Mouse (Mus musculus) embryonic facial prominence, embryonic 11.5 days (tissue): ENCODE data around the gene Lgr6. TPM values are rescaled to one million over a fixed set of nuclear protein-coding genes. Genes with fewer than 3 reads are reported as not detected.

Source experiments
- ATAC-seq: fragments of 200-750 bp; cut with Nextera tagmentation; replicated peaks from 2 replicates; pipeline ENCODE4 v1.8.0; 2017; ENCODE audit warnings: low read depth; ENCODE audit not compliant: insufficient number of reproducible peaks, low FRiP score, low TSS enrichment
- DNase-seq: peaks from one replicate; pipeline ENCODE4 v3.0.0-alpha.2; 2015; ENCODE audit warnings: low spot score
- H3K27ac ChIP-seq: fragments of 300-500 bp; sonication (generic); replicated peaks from 2 replicates; pipeline ENCODE4 v1.5.1; 2014; ENCODE audit warnings: mild to moderate bottlenecking, low read depth, low read length, control low read depth
- H3K27me3 ChIP-seq: fragments of 300-500 bp; sonication (generic); 2 replicates; pipeline ENCODE4 v1.6.1; 2014; ENCODE audit warnings: mild to moderate bottlenecking, low read length, moderate library complexity, mixed read lengths; ENCODE audit not compliant: control insufficient read depth, insufficient read depth
- H3K36me3 ChIP-seq: fragments of 300-500 bp; sonication (generic); replicated peaks from 2 replicates; pipeline ENCODE4 v1.6.1; 2014; ENCODE audit warnings: low read depth, mild to moderate bottlenecking, low read length, moderate library complexity, mixed read lengths; ENCODE audit not compliant: control insufficient read depth, insufficient read depth
- H3K4me1 ChIP-seq: fragments of 300-500 bp; sonication (generic); 2 replicates; pipeline ENCODE4 v1.6.1; 2014; ENCODE audit warnings: low read length, mixed read lengths; ENCODE audit not compliant: control insufficient read depth, insufficient read depth
- H3K4me2 ChIP-seq: fragments of 300-500 bp; sonication (generic); 2 replicates; pipeline ENCODE4 v1.6.1; 2014; ENCODE audit warnings: low read depth, mild to moderate bottlenecking, control low read depth, low read length, moderate library complexity
- H3K4me3 ChIP-seq: fragments of 300-500 bp; sonication (generic); 2 replicates; pipeline ENCODE4 v1.5.1; 2014; ENCODE audit warnings: low read depth, low read length, control low read depth
- H3K9ac ChIP-seq: fragments of 300-500 bp; sonication (generic); replicated peaks from 2 replicates; pipeline ENCODE4 v1.6.1; 2014; ENCODE audit warnings: mild to moderate bottlenecking, control low read depth, low read length
- H3K9me3 ChIP-seq: fragments of 300-500 bp; sonication (generic); replicated peaks from 2 replicates; pipeline ENCODE4 v1.6.1; 2016; ENCODE audit warnings: mild to moderate bottlenecking, low read length, inconsistent platforms, mixed read lengths; ENCODE audit not compliant: control insufficient read depth
- WGBS: fragments of 180-500 bp; shearing (Covaris S2); extraction: QIAGEN DNeasy Blood & Tissue Kit; methylation state at CpG from one replicate; pipeline ENCODE4 v1.1.7; 2014; 5-methylcytosine and 5-hydroxymethylcytosine counted together
- polyA plus RNA-seq: library from polyadenylated mRNA; unstranded; fragments of >200 nt; fragmentation: Nextera tagmentation; extraction: Ambion mirVana; gene quantifications from 2 replicates; pipeline ENCODE4 v1.2.1, GENCODE M21; 2014

Lgr6 gene
- polyA plus RNA-seq = 0.77 and 0.93 TPM in 2 replicates

- H3K9ac ChIP-seq = peak within 1 kb of the TSS; percentile 28; the same call in 1 of the 2 replicates
- H3K36me3 ChIP-seq = no peaks in the 10 kb centered on the region
- H3K4me3 ChIP-seq = peak within 1 kb of the TSS; percentile 39
- H3K27ac ChIP-seq = no peak within 1 kb of the TSS
- under 1% methylated on average over 39 of the region's 40 CpGs for WGBS
- H3K4me2 ChIP-seq = peak within 1 kb of the TSS; percentile 79
- H3K4me1 ChIP-seq = no peaks in the 10 kb centered on the region; the same call in 1 of the 2 replicates
- peak; percentile 42 for DNase-seq
- peaks cover 29% of the 10 kb centered on the region for H3K27me3 ChIP-seq
- H3K9me3 ChIP-seq = no peaks in the 10 kb centered on the region
- ATAC-seq = no peak; the same call in 1 of the 2 replicates
Measured at GRCm38 (mm10) chr1:135105124-135105523, at the start of gene Lgr6. Gene Lgr6, minus strand, starts transcription at chr1:135105276.

GRCm38 (mm10) chr1:135154411-135154959, 49.4 kb upstream of the Lgr6 start:
- Histone ChIP-seq H3K27ac (peak overlapping the region; percentile 84), H3K9me3 (no peaks in the 10 kb centered on the region), H3K9ac (peak overlapping the region; percentile 59), H3K4me2 (peak overlapping the region; percentile 24; the same call in 1 of the 2 replicates), H3K4me1 (no peaks in the 10 kb centered on the region), H3K36me3 (no peaks in the 10 kb centered on the region; the same call in none of the 2 replicates), H3K27me3 (no peaks in the 10 kb centered on the region), H3K4me3 (no peak overlapping the region)
- DNase-seq = peak; percentile 96
- 5% methylated on average over 14 of the region's 14 CpGs for WGBS
- ATAC-seq = peak; percentile 45

DNA sequence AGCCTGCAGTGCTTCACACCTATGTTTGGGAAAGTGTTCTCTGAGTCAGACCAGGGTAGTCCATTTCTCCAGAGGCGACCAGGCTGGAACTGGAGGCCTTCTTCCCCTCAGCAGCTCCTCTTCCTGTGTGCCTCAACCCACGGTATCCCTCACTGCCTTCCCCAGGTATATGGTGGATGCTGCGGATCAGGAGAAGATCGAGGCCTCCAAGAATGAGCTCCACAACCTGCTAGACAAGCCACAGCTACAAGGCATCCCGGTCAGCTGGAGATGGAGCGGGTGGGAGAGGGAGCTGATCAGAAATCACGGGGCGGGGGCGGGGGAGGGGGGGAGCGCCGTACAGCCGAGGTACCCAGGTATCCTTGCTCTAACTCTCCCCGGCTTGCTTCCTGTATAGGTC, 48.9 kb upstream of the Lgr6 start:
- Histone ChIP-seq H3K9me3 (no peaks in the 10 kb centered on the region), H3K9ac (peak overlapping the region; percentile 59), H3K27me3 (no peaks in the 10 kb centered on the region), H3K4me2 (peak overlapping the region; percentile 24; the same call in 1 of the 2 replicates), H3K36me3 (no peaks in the 10 kb centered on the region; the same call in none of the 2 replicates), H3K27ac (peak overlapping the region; percentile 84), H3K4me3 (no peak overlapping the region), H3K4me1 (no peaks in the 10 kb centered on the region)
- DNase-seq = no peak
- 23% methylated on average over 11 of the region's 13 CpGs for WGBS
- peak; percentile 5; the same call in 1 of the 2 replicates for ATAC-seq

DNA sequence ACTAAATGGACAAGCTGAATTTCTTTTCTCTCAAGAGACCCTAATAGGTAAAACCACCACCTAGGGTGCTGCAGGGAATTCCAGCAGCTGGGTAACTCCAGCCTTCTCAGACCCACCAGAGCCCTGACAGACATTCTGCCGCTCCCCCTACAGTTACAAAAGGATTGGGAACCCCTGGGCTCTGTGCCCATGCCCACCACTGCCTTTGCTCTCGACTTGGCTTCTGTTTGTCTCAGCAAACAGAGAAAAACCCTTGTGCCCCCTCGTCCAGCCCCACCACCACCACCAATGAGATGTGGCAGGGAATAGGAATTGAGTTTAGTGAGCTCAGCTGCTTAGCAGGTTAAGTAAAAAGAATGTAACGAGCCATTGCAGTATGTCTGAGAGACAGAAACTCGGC, 43.9 kb upstream of the Lgr6 start:
- DNase-seq = no peak
- Histone ChIP-seq H3K4me3 (no peak overlapping the region), H3K4me2 (no peak overlapping the region), H3K9me3 (no peaks in the 10 kb centered on the region), H3K27ac (no peak overlapping the region), H3K9ac (no peak overlapping the region), H3K4me1 (0 out of 2 replicates have a peak, but pooled peaks cover 3% of the 10 kb centered on the region), H3K36me3 (no peaks in the 10 kb centered on the region), H3K27me3 (no peaks in the 10 kb centered on the region)
- ATAC-seq = no peak
- 69% methylated on average over 5 of the region's 5 CpGs for WGBS

DNA sequence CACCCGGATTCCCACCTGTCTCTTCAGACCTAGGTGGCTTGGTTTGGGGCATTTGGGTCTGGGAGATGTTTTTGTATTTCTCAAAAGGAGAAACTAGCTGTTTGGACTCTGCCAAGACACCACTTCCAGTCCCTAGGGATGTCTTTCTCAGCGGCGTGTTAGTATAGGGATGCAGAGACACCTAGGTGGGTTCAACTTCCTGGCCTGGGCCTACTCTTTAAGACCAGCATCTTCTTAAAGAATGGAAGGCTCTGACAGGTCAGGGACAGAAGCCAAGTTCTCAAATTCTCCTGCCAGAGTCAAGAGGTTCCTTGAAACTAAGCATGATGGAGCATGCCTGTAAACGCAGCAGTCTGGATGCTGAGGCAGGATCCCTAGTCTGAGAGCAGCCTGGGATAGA, 43.4 kb upstream of the Lgr6 start:
- 70% methylated on average over 4 of the region's 4 CpGs for WGBS
- no peak for DNase-seq
- no peak overlapping the region for H3K27ac ChIP-seq
- H3K4me1 ChIP-seq = 0 out of 2 replicates have a peak, but pooled peaks cover 3% of the 10 kb centered on the region
- peak overlapping the region; percentile 83; the same call in 1 of the 2 replicates for H3K4me2 ChIP-seq
- H3K9me3 ChIP-seq = no peaks in the 10 kb centered on the region
- no peaks in the 10 kb centered on the region for H3K27me3 ChIP-seq
- H3K9ac ChIP-seq = no peak overlapping the region; the same call in none of the 2 replicates
- H3K36me3 ChIP-seq = no peaks in the 10 kb centered on the region
- no peak for ATAC-seq
- peak overlapping the region; percentile 90 for H3K4me3 ChIP-seq

- peak; percentile 45 for DNase-seq
- ATAC-seq = no peak
- 2% methylated on average over 7 of the region's 7 CpGs for WGBS
- peak overlapping the region; percentile 90 for H3K4me3 ChIP-seq
- H3K4me1 ChIP-seq = 0 out of 2 replicates have a peak, but pooled peaks cover 3% of the 10 kb centered on the region
- peak overlapping the region; percentile 83 for H3K4me2 ChIP-seq
- H3K36me3 ChIP-seq = no peaks in the 10 kb centered on the region
- H3K9ac ChIP-seq = peak overlapping the region; percentile 87
- H3K9me3 ChIP-seq = no peaks in the 10 kb centered on the region
- no peaks in the 10 kb centered on the region for H3K27me3 ChIP-seq
- no peak overlapping the region for H3K27ac ChIP-seq
Measured at GRCm38 (mm10) chr1:135147702-135148058, 42.6 kb upstream of the Lgr6 start.

GRCm38 (mm10) chr1:135146946-135147701, 42.0 kb upstream of the Lgr6 start:
- peak overlapping the region; percentile 83 for H3K4me2 ChIP-seq
- peak overlapping the region; percentile 87 for H3K9ac ChIP-seq
- WGBS = under 1% methylated on average over 67 of the region's 69 CpGs
- H3K27ac ChIP-seq = peak overlapping the region; percentile 74
- 0 out of 2 replicates have a peak, but pooled peaks cover 3% of the 10 kb centered on the region for H3K4me1 ChIP-seq
- no peaks in the 10 kb centered on the region for H3K27me3 ChIP-seq
- H3K4me3 ChIP-seq = peak overlapping the region; percentile 90
- no peaks in the 10 kb centered on the region for H3K9me3 ChIP-seq
- H3K36me3 ChIP-seq = no peaks in the 10 kb centered on the region
- ATAC-seq (peak; percentile 63), DNase-seq (peak; percentile 67)
